Mouse (Mus musculus): ENCODE data around the gene Nlk.
"Not testable (repeated sequence)": the region's sequence is repeated elsewhere in the genome, so short reads cannot be mapped to it uniquely, and the experiment has no call there.

The Nlk gene

GRCm38 (mm10) chr11:78587677-78588076 lies 109.5 kb downstream of the Nlk start:
- DNase-seq: not testable (repeated sequence)

GRCm38 (mm10) chr11:78586099-78586498 lies 111.1 kb downstream of the Nlk start:
- no peak for DNase-seq

GRCm38 (mm10) chr11:78582848-78583247 lies 114.3 kb downstream of the Nlk start:
- no peak for DNase-seq

- DNase-seq: no peak
Measured at GRCm38 (mm10) chr11:78574975-78575374, 122.2 kb downstream of the Nlk start.

GRCm38 (mm10) chr11:78574536-78574935 lies 122.6 kb downstream of the Nlk start:
- no peak for DNase-seq

- not testable (repeated sequence) for DNase-seq
Measured at GRCm38 (mm10) chr11:78574031-78574430, 123.1 kb downstream of the Nlk start.

GRCm38 (mm10) chr11:78571854-78572253 lies 125.3 kb downstream of the Nlk start:
- no peak for DNase-seq

- DNase-seq: no peak
Measured at GRCm38 (mm10) chr11:78571441-78571840, 125.7 kb downstream of the Nlk start.

GRCm38 (mm10) chr11:78569806-78570205 lies 127.4 kb downstream of the Nlk start:
- DNase-seq: no peak

GRCm38 (mm10) chr11:78568827-78569226 lies 128.3 kb downstream of the Nlk start:
- DNase-seq: no peak

- no peak for DNase-seq
Measured at GRCm38 (mm10) chr11:78567614-78568013, 129.6 kb downstream of the Nlk start.

GRCm38 (mm10) chr11:78566775-78567174 lies 130.4 kb downstream of the Nlk start:
- no peak for DNase-seq

- DNase-seq: peak; percentile 89 to 91
Measured at GRCm38 (mm10) chr11:78560447-78560846, 136.7 kb downstream of the Nlk start.

GRCm38 (mm10) chr11:78557241-78557640 lies 139.9 kb downstream of the Nlk start:
- peak; percentile 25 to 26 for DNase-seq

GRCm38 (mm10) chr11:78556070-78556469 lies 141.1 kb downstream of the Nlk start:
- no peak for DNase-seq

GRCm38 (mm10) chr11:78555623-78556022 lies 141.6 kb downstream of the Nlk start:
- DNase-seq: no peak

GRCm38 (mm10) chr11:78551059-78551398 lies 146.1 kb downstream of the Nlk start:
- DNase-seq: no peak

- DNase-seq: peak; percentile 96 to 98
Measured at GRCm38 (mm10) chr11:78550168-78551058, 146.8 kb downstream of the Nlk start, which contains the start of gene Tmem97. Gene Tmem97 (minus strand): TSS chr11:78550777.

GRCm38 (mm10) chr11:78549491-78549987 lies 147.6 kb downstream of the Nlk start:
- DNase-seq: no peak

GRCm38 (mm10) chr11:78547718-78548460 lies 149.3 kb downstream of the Nlk start:
- no peak for DNase-seq

- DNase-seq: no peak
Measured at GRCm38 (mm10) chr11:78545181-78545580, 152.0 kb downstream of the Nlk start.

- no peak for DNase-seq
Measured at GRCm38 (mm10) chr11:78544449-78545111, 152.6 kb downstream of the Nlk start.

GRCm38 (mm10) chr11:78540358-78540757 lies 156.8 kb downstream of the Nlk start:
- DNase-seq: no peak

Data from cerebellum, postnatal 10 days (tissue).